Mouse (Mus musculus) Patski (cell line): Measurements from ENCODE around the gene Agap1. TPM values are rescaled to one million over a fixed set of nuclear protein-coding genes. Genes with fewer than 3 reads are reported as not detected.
"Not testable (repeated sequence)": the region's sequence is repeated elsewhere in the genome, so short reads cannot be mapped to it uniquely, and the experiment has no call there.

Experiments
- ATAC-seq: fragments of 100-300 bp; one replicate; pipeline ENCODE4 v1.8.0; 2021
- CTCF ChIA-PET: fragments of 350-600 bp; sonication (Branson Sonifier 250); formaldehyde crosslinking; loops from one replicate; lab custom pipeline; 2022; ENCODE audit warnings: inconsistent platforms; lab: Charles Lee
- POLR2A ChIA-PET: fragments of 350-600 bp; sonication (Branson Sonifier 250); formaldehyde crosslinking; loops from one replicate; lab custom pipeline; 2022; ENCODE audit warnings: antibody characterized with exemption, inconsistent platforms; lab: Charles Lee
- DNase-seq: peaks from one replicate; pipeline ENCODE4 v3.0.0-alpha.2; 2011; ENCODE audit warnings: low read depth, low spot score
- H3K27me3 ChIP-seq: fragments of 371-371 bp; one replicate; pipeline ENCODE4 v1.5.1; 2021
- CTCF ChIP-seq: fragments of 100-300 bp; IDR thresholded peaks from one replicate; pipeline ENCODE4 v1.5.1; 2021
- in situ Hi-C: fragments of 300-500 bp; cut with MboI; formaldehyde crosslinking; loops from 3 replicates; pipeline ENCODE4 v1.11.1; 2018; ENCODE audit warnings: low pct_unique_long_range_greater_than_20kb, mixed read lengths
- polyA plus RNA-seq: library from polyadenylated mRNA; unstranded; gene quantifications from one replicate; pipeline ENCODE4 v1.2.3, GENCODE M21; 2021

Gene Agap1
- polyA plus RNA-seq, 1 experiment from 2014 or later = 32.3 TPM

GRCm38 (mm10) chr1:89477033-89477432, 22.4 kb downstream of the Agap1 start:
- in situ Hi-C loops = no loop called here
- TF ChIP-seq CTCF = no peak
- ATAC-seq (no peak), DNase-seq (no peak)
- ChIA-PET CTCF (no interaction called here), POLR2A (no interaction called here)
- H3K27me3 ChIP-seq = no peaks in the 10 kb centered on the region

- no peak for TF ChIP-seq CTCF
- DNase-seq = no peak
- in situ Hi-C loops = no loop called here
- ATAC-seq = no peak
- ChIA-PET CTCF (no interaction called here), POLR2A (interaction anchor here (1.0 kb wide), 1 partner anchor 15 kb away, joined by 4 read pairs; no protein-coding TSS in a partner anchor)
- H3K27me3 ChIP-seq = no peaks in the 10 kb centered on the region
Measured at GRCm38 (mm10) chr1:89478571-89479460, 24.2 kb downstream of the Agap1 start.

GRCm38 (mm10) chr1:89481154-89481553, 26.5 kb downstream of the Agap1 start:
- no peak for ATAC-seq
- TF ChIP-seq CTCF = no peak
- in situ Hi-C loops = no loop called here
- DNase-seq = no peak
- CTCF ChIA-PET = no interaction called here
- POLR2A ChIA-PET = no interaction called here
- H3K27me3 ChIP-seq = no peaks in the 10 kb centered on the region

- ChIA-PET CTCF (no interaction called here), POLR2A (no interaction called here)
- in situ Hi-C loops = no loop called here
- no peaks in the 10 kb centered on the region for H3K27me3 ChIP-seq
- DNase-seq (no peak), ATAC-seq (no peak)
- TF ChIP-seq CTCF = no peak
Measured at GRCm38 (mm10) chr1:89482812-89483211, 28.2 kb downstream of the Agap1 start.

- in situ Hi-C loops = no loop called here
- H3K27me3 ChIP-seq = no peaks in the 10 kb centered on the region
- ChIA-PET POLR2A (no interaction called here), CTCF (interaction anchor here (1.0 kb wide), 1 partner anchor 26 kb away, joined by 3 read pairs; no protein-coding TSS in a partner anchor)
- DNase-seq = no peak
- no peak for TF ChIP-seq CTCF
- no peak for ATAC-seq
Measured at GRCm38 (mm10) chr1:89486891-89487290, 32.3 kb downstream of the Agap1 start.

- no peak for DNase-seq
- TF ChIP-seq CTCF = no peak
- in situ Hi-C loops = no loop called here
- CTCF ChIA-PET = no interaction called here
- POLR2A ChIA-PET = no interaction called here
- ATAC-seq = no peak
- H3K27me3 ChIP-seq = no peaks in the 10 kb centered on the region
Measured at GRCm38 (mm10) chr1:89489111-89489971, 34.7 kb downstream of the Agap1 start.

GRCm38 (mm10) chr1:89493177-89493576, 38.6 kb downstream of the Agap1 start:
- POLR2A ChIA-PET = interaction anchor here (0.5 kb wide), 1 partner anchor 137 kb away, joined by 3 read pairs; no protein-coding TSS in a partner anchor
- DNase-seq (no peak), ATAC-seq (no peak)
- CTCF ChIA-PET = interaction anchor here (1.2 kb wide), 1 partner anchor 12 kb away, joined by 3 read pairs; no protein-coding TSS in a partner anchor
- in situ Hi-C loops = no loop called here
- H3K27me3 ChIP-seq = no peaks in the 10 kb centered on the region
- TF ChIP-seq CTCF = no peak

- no peak for ATAC-seq
- no peak for DNase-seq
- ChIA-PET POLR2A (no interaction called here), CTCF (no interaction called here)
- no peaks in the 10 kb centered on the region for H3K27me3 ChIP-seq
- TF ChIP-seq CTCF = no peak
- in situ Hi-C loops = no loop called here
Measured at GRCm38 (mm10) chr1:89494816-89495215, 40.2 kb downstream of the Agap1 start.

GRCm38 (mm10) chr1:89496204-89496603, 41.6 kb downstream of the Agap1 start:
- ChIA-PET POLR2A (no interaction called here), CTCF (no interaction called here)
- no peak for TF ChIP-seq CTCF
- H3K27me3 ChIP-seq = no peaks in the 10 kb centered on the region
- in situ Hi-C loops = no loop called here
- no peak for DNase-seq
- no peak for ATAC-seq

- no peaks in the 10 kb centered on the region for H3K27me3 ChIP-seq
- POLR2A ChIA-PET = no interaction called here
- no peak for TF ChIP-seq CTCF
- in situ Hi-C loops = no loop called here
- no peak for DNase-seq
- ATAC-seq = no peak
- CTCF ChIA-PET = interaction anchor here (0.9 kb wide), 1 partner anchor 10 kb away, joined by 3 read pairs; no protein-coding TSS in a partner anchor
Measured at GRCm38 (mm10) chr1:89500925-89501324, 46.3 kb downstream of the Agap1 start.

GRCm38 (mm10) chr1:89501346-89501745, 46.7 kb downstream of the Agap1 start:
- ChIA-PET POLR2A (no interaction called here), CTCF (no interaction called here)
- ATAC-seq (no peak), DNase-seq (no peak)
- in situ Hi-C loops = no loop called here
- H3K27me3 ChIP-seq = no peaks in the 10 kb centered on the region
- TF ChIP-seq CTCF = no peak

- CTCF ChIA-PET, in situ Hi-C loops, H3K27me3 ChIP-seq, POLR2A ChIA-PET, ATAC-seq, DNase-seq: not testable (repeated sequence)
Measured at GRCm38 (mm10) chr1:89501891-89502290, 47.3 kb downstream of the Agap1 start.
